Mouse (Mus musculus): ENCODE measurements around the gene Pla2g2e. TPM values are rescaled to one million over a fixed set of nuclear protein-coding genes. Genes with fewer than 3 reads are reported as not detected.

The Pla2g2e gene
- total RNA-seq, 1 experiment from 2014 or later: not detected

Other genes starting within 250 kb of the Pla2g2e start
- not detected in 2 replicates for gene Vwa5b1, start 242.1 kb upstream of the Pla2g2e start, total RNA-seq (2017)
- not detected in 2 replicates for gene Pla2g2c, start 153.2 kb upstream of the Pla2g2e start, total RNA-seq (2017)
- gene Ubxn10, start 140.8 kb upstream of the Pla2g2e start, total RNA-seq (2017): not detected in 2 replicates
- gene Pla2g2f, start 120.3 kb upstream of the Pla2g2e start, total RNA-seq (2017): not detected in 2 replicates
- not detected in 2 replicates for gene Pla2g2d, start 102.2 kb upstream of the Pla2g2e start, total RNA-seq (2017)
- not detected in 2 replicates for gene Pla2g5, start 14.5 kb upstream of the Pla2g2e start, total RNA-seq (2017)
- not detected in 2 replicates for gene Gm13030, start 4.0 kb upstream of the Pla2g2e start, total RNA-seq (2017)
- gene Otud3, start 36.0 kb downstream of the Pla2g2e start, total RNA-seq (2017): 19.8 and 23.3 TPM in 2 replicates
- gene Rnf186, start 89.2 kb downstream of the Pla2g2e start, total RNA-seq (2017): not detected in 2 replicates
- gene Tmco4, start 94.9 kb downstream of the Pla2g2e start, total RNA-seq (2017): 16.5 and 22.1 TPM in 2 replicates
- gene Htr6, start 197.6 kb downstream of the Pla2g2e start, total RNA-seq (2017): not detected in 2 replicates
- gene Nbl1, start 215.1 kb downstream of the Pla2g2e start, total RNA-seq (2017): not detected in 2 replicates

Measured in neutrophil, adult 5-6 weeks (primary cell).